In genomic region chr11:49942841-49943240, GRCm38 (mm10) we compare ENCODE assay signal across 18 mouse cellular contexts. TPM values are rescaled to one million over a fixed set of nuclear protein-coding genes. Genes with fewer than 3 reads are reported as not detected.
"Had no signal": no experiment of that assay in that cellular context is flagged by ENCODE, and none has a peak within 500 bp of the region (broad histone marks: within the 10 kb centered on the region; RNA-seq: fewer than 3 reads in every experiment).

No protein-coding gene starts in this region.

- DNase-seq: liver, postnatal 0 days; lung, adult 2 months; lung, postnatal 14 days; lung, postnatal 36 days; right cerebral cortex, postnatal 14 days; thymus, adult 18-20 months; thymus, postnatal 14 days; thymus, postnatal 36 days had no signal

- H3K4me3 ChIP-seq: lung, embryonic 15.5 days; megakaryocyte, embryonic 14.5 days; midbrain, embryonic 13.5 days; midbrain, embryonic 15.5 days; neural tube, embryonic 12.5 days; stomach, embryonic 15.5 days had no signal

- ATAC-seq: liver, postnatal 0 days; lung, postnatal 0 days; midbrain, embryonic 13.5 days; midbrain, embryonic 15.5 days had no signal

- H3K9me3 ChIP-seq: lung, embryonic 15.5 days; midbrain, embryonic 15.5 days; stomach, embryonic 15.5 days had no signal

- H3K4me2 ChIP-seq: lung, embryonic 15.5 days; midbrain, embryonic 11.5 days; midbrain, embryonic 13.5 days; midbrain, embryonic 15.5 days; neural tube, embryonic 12.5 days; stomach, embryonic 15.5 days had no signal

- H3K9ac ChIP-seq: liver, postnatal 0 days; lung, embryonic 15.5 days; midbrain, embryonic 13.5 days; midbrain, embryonic 15.5 days; neural tube, embryonic 12.5 days; stomach, embryonic 15.5 days had no signal

- H3K27ac ChIP-seq: lung, embryonic 15.5 days; macrophage; midbrain, embryonic 13.5 days; midbrain, embryonic 15.5 days; neural tube, embryonic 12.5 days; stomach, embryonic 15.5 days; stomach, postnatal 0 days had no signal

- H3K36me3 ChIP-seq: lung, embryonic 15.5 days; midbrain, embryonic 13.5 days; midbrain, embryonic 15.5 days; neural tube, embryonic 12.5 days; stomach, embryonic 15.5 days had no signal

- H3K4me1 ChIP-seq: lung, embryonic 15.5 days; midbrain, embryonic 15.5 days; neural tube, embryonic 12.5 days; stomach, embryonic 15.5 days had no signal

- H3K27me3 ChIP-seq: lung, embryonic 15.5 days; midbrain, embryonic 13.5 days; midbrain, embryonic 15.5 days; neural tube, embryonic 12.5 days; stomach, embryonic 15.5 days had no signal

RNA-seq across cellular contexts. Expression of gene Rasgef1c, which starts 41.2 kb away (rescaled TPM):
- polyA plus RNA-seq: liver, postnatal 0 days; lung, postnatal 0 days; macrophage had no signal
